Mouse (Mus musculus): ENCODE data around the gene Ccdc159. TPM values are rescaled to one million over a fixed set of nuclear protein-coding genes. Genes with fewer than 3 reads are reported as not detected.

Gene Ccdc159
- polyA plus RNA-seq, 1 experiment from 2014 or later = 5.2 TPM

GRCm38 (mm10) chr9:21950322-21950721 is 23.1 kb downstream of the Ccdc159 start:
- WGBS = 17% methylated on average over 11 of the region's 11 CpGs
- H3K4me2 ChIP-seq = no peak overlapping the region
- H3K27me3 ChIP-seq = peaks cover 43% of the 10 kb centered on the region
- no peaks in the 10 kb centered on the region for H3K9me3 ChIP-seq
- H3K36me3 ChIP-seq = no peaks in the 10 kb centered on the region
- H3K9ac ChIP-seq (replicated peaks) = no peak overlapping the region
- no peak overlapping the region for H3K27ac ChIP-seq
- peaks cover 8% of the 10 kb centered on the region for H3K4me1 ChIP-seq (replicated peaks)
- H3K4me3 ChIP-seq (replicated peaks) = no peak overlapping the region
- no peak for ATAC-seq (ENCODE audit: insufficient number of reproducible peaks, insufficient read depth, low FRiP score, low TSS enrichment, low read depth)

DNA sequence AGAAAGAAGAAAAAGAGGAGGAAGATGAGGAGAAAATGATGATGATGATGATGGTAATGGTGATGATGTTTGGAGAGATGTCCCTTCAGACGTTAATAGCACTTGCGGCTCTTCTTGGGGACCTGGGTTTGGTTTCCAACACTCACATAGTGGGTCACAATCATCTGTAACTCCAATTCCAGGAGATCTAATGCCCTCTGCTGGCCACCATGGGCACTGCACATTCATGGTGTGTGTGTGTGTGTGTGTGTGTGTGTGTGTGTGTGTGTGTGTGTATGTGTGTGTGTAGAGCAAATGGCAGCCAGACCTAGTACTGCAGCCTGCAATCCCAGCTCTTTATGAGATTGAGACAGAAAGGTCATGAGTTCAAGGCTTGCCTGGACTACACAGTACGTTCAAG is 24.7 kb downstream of the Ccdc159 start:
- Histone ChIP-seq H3K9ac (replicated peaks) (no peak overlapping the region), H3K9me3 (no peaks in the 10 kb centered on the region), H3K27me3 (peaks cover 27% of the 10 kb centered on the region), H3K36me3 (no peaks in the 10 kb centered on the region), H3K4me3 (replicated peaks) (no peak overlapping the region), H3K4me1 (replicated peaks) (peaks cover 14% of the 10 kb centered on the region), H3K4me2 (no peak overlapping the region), H3K27ac (no peak overlapping the region)
- 78% methylated on average over 3 of the region's 3 CpGs for WGBS
- ATAC-seq (ENCODE audit: insufficient number of reproducible peaks, insufficient read depth, low FRiP score, low TSS enrichment, low read depth) = no peak

DNA sequence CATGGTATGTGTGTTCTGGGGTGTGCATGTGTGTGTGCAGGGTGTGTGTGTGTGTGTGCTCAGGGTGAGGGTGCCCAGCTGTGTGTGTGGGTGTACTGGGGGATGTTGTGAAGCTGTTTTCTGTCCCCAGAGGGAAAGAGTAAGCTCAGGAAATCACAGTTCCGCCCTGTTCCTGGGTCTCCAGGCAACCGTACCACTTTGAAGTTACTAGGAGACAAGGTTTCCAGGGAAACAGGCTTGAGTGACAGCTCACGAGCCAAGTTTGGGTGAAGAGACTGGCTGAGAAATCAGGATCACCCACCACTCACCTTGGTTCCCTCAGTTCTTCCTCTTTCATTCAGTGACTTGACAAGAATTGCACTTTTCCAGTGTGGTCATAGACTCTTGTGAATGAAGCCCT is 26.3 kb downstream of the Ccdc159 start:
- H3K4me3 ChIP-seq (replicated peaks) = no peak overlapping the region
- no peak overlapping the region for H3K4me2 ChIP-seq
- no peak overlapping the region for H3K9ac ChIP-seq (replicated peaks)
- H3K9me3 ChIP-seq = no peaks in the 10 kb centered on the region
- WGBS = 13% methylated on average over 3 of the region's 3 CpGs
- no peak for ATAC-seq (ENCODE audit: insufficient number of reproducible peaks, insufficient read depth, low FRiP score, low TSS enrichment, low read depth)
- no peak overlapping the region for H3K27ac ChIP-seq
- H3K4me1 ChIP-seq (replicated peaks) = peaks cover 6% of the 10 kb centered on the region
- H3K36me3 ChIP-seq = no peaks in the 10 kb centered on the region
- H3K27me3 ChIP-seq = peaks cover 15% of the 10 kb centered on the region

DNA sequence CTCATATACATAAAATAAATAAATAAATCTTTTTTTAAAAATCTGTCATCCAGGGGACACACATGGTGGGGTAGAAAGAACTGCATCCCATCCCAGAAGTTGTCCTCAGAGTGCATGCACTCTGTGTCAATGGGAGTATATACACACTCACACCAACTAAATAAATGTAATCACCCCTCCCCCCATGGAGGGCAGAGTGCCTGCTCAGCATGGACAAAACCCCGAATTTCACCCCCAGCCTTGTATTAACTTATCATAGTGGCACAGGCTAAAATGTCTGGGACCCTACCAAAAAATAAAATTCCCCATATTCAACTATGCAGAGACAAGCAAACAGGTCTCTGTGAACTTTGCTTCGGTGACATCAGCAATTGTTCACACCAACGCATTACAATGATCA is 27.4 kb downstream of the Ccdc159 start:
- Histone ChIP-seq H3K36me3 (no peaks in the 10 kb centered on the region), H3K4me2 (peak overlapping the region; percentile 64; the same call in 1 of the 2 replicates), H3K9me3 (no peaks in the 10 kb centered on the region), H3K4me3 (replicated peaks) (no peak overlapping the region), H3K9ac (replicated peaks) (no peak overlapping the region), H3K27me3 (peaks cover 15% of the 10 kb centered on the region), H3K27ac (no peak overlapping the region), H3K4me1 (replicated peaks) (peaks cover 6% of the 10 kb centered on the region)
- ATAC-seq (ENCODE audit: insufficient number of reproducible peaks, insufficient read depth, low FRiP score, low TSS enrichment, low read depth) = no peak
- 85% methylated on average over 3 of the region's 3 CpGs for WGBS

DNA sequence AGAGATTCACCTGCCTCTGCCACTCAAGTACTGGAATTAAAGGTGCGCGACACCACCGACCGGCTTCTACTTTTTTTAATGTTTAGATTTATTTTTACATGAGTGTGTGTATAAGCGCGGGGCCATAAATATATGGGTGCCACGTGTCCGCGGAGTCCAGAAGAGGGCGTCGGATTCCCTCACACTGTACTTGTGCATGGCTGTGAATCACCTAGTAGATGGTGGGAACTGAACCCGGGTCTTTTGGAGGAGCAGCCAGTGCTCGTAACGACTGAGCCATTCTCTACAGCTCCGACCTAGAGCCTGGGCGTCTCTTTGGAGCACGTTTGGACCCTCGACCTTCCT is 27.9 kb downstream of the Ccdc159 start:
- whole genome bisulfite sequencing = 2% methylated on average over 18 of the region's 18 CpGs
- ATAC-seq (ENCODE audit: insufficient number of reproducible peaks, insufficient read depth, low FRiP score, low TSS enrichment, low read depth) = peak; percentile 61

DNA sequence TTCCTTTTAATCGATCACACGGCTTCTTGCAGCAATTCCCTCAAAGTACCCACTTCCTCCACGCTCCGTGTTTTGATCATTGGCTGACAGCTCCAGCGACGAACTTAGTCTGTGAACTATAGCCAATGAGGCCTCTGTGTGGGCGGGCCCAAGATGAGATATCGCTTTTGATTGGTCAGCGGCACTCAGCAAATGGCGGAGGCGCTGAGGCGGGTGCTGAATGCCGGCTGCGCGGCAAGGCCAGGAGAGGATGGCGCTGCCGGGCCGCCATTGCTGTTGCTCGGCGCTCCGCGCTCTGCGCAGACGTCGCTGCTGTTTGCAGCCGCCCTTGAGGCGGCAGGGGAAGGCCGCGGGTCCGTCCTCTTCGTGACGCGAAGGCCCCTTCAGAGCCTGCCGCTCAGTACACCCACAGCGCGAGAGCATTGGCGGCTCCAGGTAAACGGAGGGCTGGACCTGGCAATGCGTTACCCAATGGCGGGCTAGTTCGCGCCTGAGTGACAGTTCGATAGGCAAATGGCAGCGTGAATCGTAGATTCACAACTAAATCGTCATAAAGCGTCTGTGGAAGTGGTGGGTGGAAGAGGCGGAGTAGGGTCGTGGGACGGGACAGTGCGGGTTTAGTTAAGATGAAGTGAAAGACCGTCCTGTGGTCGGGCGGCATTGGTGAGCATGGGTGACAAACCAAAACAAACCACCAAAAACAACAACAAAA is 28.5 kb downstream of the Ccdc159 start, which contains the start of gene Swsap1:
TSS of gene Swsap1 (plus strand) at position 186 of the 712 bp plus-strand sequence.
- peak; percentile 97 for ATAC-seq (ENCODE audit: insufficient number of reproducible peaks, insufficient read depth, low FRiP score, low TSS enrichment, low read depth)
- Histone ChIP-seq H3K27me3 (peaks cover 24% of the 10 kb centered on the region), H3K4me1 (replicated peaks) (peaks cover 9% of the 10 kb centered on the region), H3K9ac (replicated peaks) (peak within 1 kb of the TSS; percentile 75), H3K4me2 (peak within 1 kb of the TSS; percentile 67), H3K36me3 (no peaks in the 10 kb centered on the region), H3K4me3 (replicated peaks) (peak within 1 kb of the TSS; percentile 70), H3K9me3 (no peaks in the 10 kb centered on the region), H3K27ac (peak within 1 kb of the TSS; percentile 90)
- WGBS = under 1% methylated on average over 54 of the region's 54 CpGs

More for the DNA sequence above, 27.9 kb downstream of the Ccdc159 start:
- Histone ChIP-seq H3K4me3 (replicated peaks) (peak overlapping the region; percentile 70), H3K27ac (peak overlapping the region; percentile 64; the same call in 1 of the 2 replicates), H3K4me2 (peak overlapping the region; percentile 64), H3K27me3 (peaks cover 18% of the 10 kb centered on the region), H3K9me3 (no peaks in the 10 kb centered on the region), H3K4me1 (replicated peaks) (peaks cover 6% of the 10 kb centered on the region), H3K9ac (replicated peaks) (no peak overlapping the region; the same call in 1 of the 2 replicates), H3K36me3 (no peaks in the 10 kb centered on the region)

DNA sequence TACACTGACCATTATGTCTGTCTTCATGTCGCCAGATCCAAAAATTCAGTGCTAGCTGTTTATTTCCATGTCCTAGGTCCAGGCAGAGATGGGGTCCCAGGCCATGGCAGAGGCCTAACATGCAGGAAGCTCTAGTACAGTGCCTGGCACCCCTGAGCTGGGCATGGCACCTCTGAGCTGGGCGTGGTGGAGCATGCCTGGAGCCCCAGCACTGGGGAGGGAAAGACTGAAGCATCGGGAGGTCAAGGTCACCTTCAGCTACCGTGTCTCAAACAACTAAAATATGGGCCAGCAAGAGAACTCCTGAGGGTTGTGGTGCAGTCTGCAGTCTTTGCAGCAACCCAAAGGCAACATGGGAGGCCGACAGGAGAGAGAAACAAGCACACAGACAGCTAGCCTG is 31.1 kb downstream of the Ccdc159 start:
- H3K27ac ChIP-seq = no peak overlapping the region
- peaks cover 35% of the 10 kb centered on the region for H3K4me1 ChIP-seq (replicated peaks)
- H3K9me3 ChIP-seq = no peaks in the 10 kb centered on the region
- no peak overlapping the region for H3K4me3 ChIP-seq (replicated peaks)
- H3K27me3 ChIP-seq = peaks cover 50% of the 10 kb centered on the region
- WGBS = 78% methylated on average over 5 of the region's 5 CpGs
- no peak overlapping the region for H3K4me2 ChIP-seq
- H3K9ac ChIP-seq (replicated peaks) = no peak overlapping the region
- no peak for ATAC-seq (ENCODE audit: insufficient number of reproducible peaks, insufficient read depth, low FRiP score, low TSS enrichment, low read depth)
- no peaks in the 10 kb centered on the region for H3K36me3 ChIP-seq

DNA sequence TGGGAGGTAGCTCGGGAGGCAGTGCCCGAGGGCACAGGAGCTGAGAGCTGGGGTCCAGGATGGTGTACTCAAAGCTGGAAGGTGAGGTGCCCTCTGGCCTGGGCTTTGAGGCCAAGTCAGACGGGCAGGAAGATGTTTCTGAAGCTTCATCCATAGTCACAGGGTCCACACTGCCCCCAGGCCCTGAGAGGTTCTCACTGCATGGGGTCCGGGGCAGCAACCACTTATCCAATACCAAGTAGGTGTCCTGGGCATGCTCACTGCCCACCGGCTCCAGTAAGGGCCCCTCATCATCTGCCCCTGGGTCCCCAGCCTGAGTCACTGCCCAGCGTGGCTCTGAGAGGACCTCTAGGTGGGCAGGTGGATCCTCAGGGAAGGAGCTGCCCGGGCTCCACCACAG is 32.0 kb downstream of the Ccdc159 start:
- Histone ChIP-seq H3K9ac (replicated peaks) (no peak overlapping the region), H3K27ac (no peak overlapping the region), H3K27me3 (peaks cover 59% of the 10 kb centered on the region), H3K4me3 (replicated peaks) (no peak overlapping the region), H3K4me1 (replicated peaks) (peaks cover 36% of the 10 kb centered on the region), H3K9me3 (no peaks in the 10 kb centered on the region), H3K36me3 (no peaks in the 10 kb centered on the region), H3K4me2 (no peak overlapping the region)
- no peak for ATAC-seq (ENCODE audit: insufficient number of reproducible peaks, insufficient read depth, low FRiP score, low TSS enrichment, low read depth)
- WGBS = 82% methylated on average over 7 of the region's 7 CpGs

GRCm38 (mm10) chr9:21960135-21960534 is 32.9 kb downstream of the Ccdc159 start:
- H3K4me2 ChIP-seq = peak overlapping the region; percentile 3; the same call in 1 of the 2 replicates
- H3K4me3 ChIP-seq (replicated peaks) = peak overlapping the region; percentile 0; the same call in 1 of the 2 replicates
- no peak for ATAC-seq (ENCODE audit: insufficient number of reproducible peaks, insufficient read depth, low FRiP score, low TSS enrichment, low read depth)
- H3K4me1 ChIP-seq (replicated peaks) = peaks cover 36% of the 10 kb centered on the region
- 41% methylated on average over 9 of the region's 9 CpGs for WGBS
- no peak overlapping the region for H3K27ac ChIP-seq
- H3K27me3 ChIP-seq = peaks cover 60% of the 10 kb centered on the region
- no peaks in the 10 kb centered on the region for H3K9me3 ChIP-seq
- no peak overlapping the region for H3K9ac ChIP-seq (replicated peaks)
- H3K36me3 ChIP-seq = no peaks in the 10 kb centered on the region

- H3K4me2 ChIP-seq = peak overlapping the region; percentile 30; the same call in 1 of the 2 replicates
- H3K36me3 ChIP-seq = no peaks in the 10 kb centered on the region
- peaks cover 60% of the 10 kb centered on the region for H3K27me3 ChIP-seq
- H3K4me3 ChIP-seq (replicated peaks) = peak overlapping the region; percentile 0
- H3K9ac ChIP-seq (replicated peaks) = no peak overlapping the region
- no peaks in the 10 kb centered on the region for H3K9me3 ChIP-seq
- 9% methylated on average over 26 of the region's 26 CpGs for WGBS
- H3K4me1 ChIP-seq (replicated peaks) = peaks cover 36% of the 10 kb centered on the region
- no peak for ATAC-seq (ENCODE audit: insufficient number of reproducible peaks, insufficient read depth, low FRiP score, low TSS enrichment, low read depth)
- no peak overlapping the region for H3K27ac ChIP-seq
These were observed 33.4 kb downstream of the Ccdc159 start for GRCm38 (mm10) chr9:21960558-21961208.

GRCm38 (mm10) chr9:21961366-21961980 is 34.2 kb downstream of the Ccdc159 start:
- H3K9ac ChIP-seq (replicated peaks) = peak overlapping the region; percentile 62; the same call in 1 of the 2 replicates
- no peak overlapping the region for H3K27ac ChIP-seq

More at GRCm38 (mm10) chr9:21961366-21961980, 34.2 kb downstream of the Ccdc159 start:
- Histone ChIP-seq H3K27me3 (peaks cover 60% of the 10 kb centered on the region), H3K4me3 (replicated peaks) (peak overlapping the region; percentile 46), H3K9me3 (no peaks in the 10 kb centered on the region), H3K36me3 (no peaks in the 10 kb centered on the region), H3K4me2 (peak overlapping the region; percentile 85), H3K4me1 (replicated peaks) (peaks cover 32% of the 10 kb centered on the region)
- ATAC-seq (ENCODE audit: insufficient number of reproducible peaks, insufficient read depth, low FRiP score, low TSS enrichment, low read depth) = no peak
- under 1% methylated on average over 35 of the region's 35 CpGs for WGBS
